Mouse (Mus musculus): ENCODE data around the gene Ifitm10. TPM values are rescaled to one million over a fixed set of nuclear protein-coding genes. Genes with fewer than 3 reads are reported as not detected.
"Not testable (repeated sequence)": the region's sequence is repeated elsewhere in the genome, so short reads cannot be mapped to it uniquely, and the experiment has no call there.

Gene Ifitm10
- polyA plus RNA-seq, 1 experiment: 1.5 TPM

DNA sequence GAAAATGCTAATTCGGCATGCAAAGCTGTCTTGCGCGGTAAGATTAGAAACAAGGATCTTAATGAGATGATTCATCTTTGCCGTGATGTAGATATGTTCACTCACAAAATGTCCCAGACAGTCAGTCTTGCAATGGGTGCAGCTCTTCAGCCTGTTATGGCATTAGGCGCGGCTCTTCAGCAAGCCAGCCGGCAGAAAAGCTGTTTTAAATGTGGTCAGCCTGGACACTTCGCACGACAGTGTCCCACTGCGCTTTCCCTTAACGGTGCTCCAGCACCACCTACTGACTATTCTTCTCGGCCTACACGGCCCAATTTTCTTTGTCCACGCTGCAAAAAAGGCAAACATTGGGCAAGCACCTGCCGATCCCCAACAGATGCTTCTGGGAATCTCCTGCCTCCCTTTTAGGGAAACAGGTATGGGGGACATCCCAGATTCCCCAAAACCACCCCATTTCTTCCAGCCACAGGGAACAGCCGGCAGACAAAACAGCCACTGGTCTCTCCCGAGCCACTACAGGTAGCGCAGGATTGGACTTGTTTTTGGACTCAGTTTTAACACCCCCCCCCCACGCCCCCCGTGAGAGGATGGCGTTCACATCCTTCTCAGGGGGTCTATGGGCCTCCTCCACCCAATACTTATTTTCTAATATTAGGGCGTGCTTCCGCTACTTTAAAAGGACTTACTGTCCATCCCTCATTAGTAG is 88.3 kb downstream of the Ifitm10 start:
- 15% methylated on average over 23 of the region's 23 CpGs for WGBS
- no peaks in the 10 kb centered on the region for H3K36me3 ChIP-seq (ENCODE audit: control insufficient read depth, insufficient read depth, low read length)
- H3K4me1 ChIP-seq (ENCODE audit: control insufficient read depth, insufficient read depth, insufficient read length, low read length): peaks cover 8% of the 10 kb centered on the region; the same call in 1 of the 2 replicates
- TF ChIP-seq CTCF (IDR thresholded peaks at IDR 0.05; ENCODE audit: extremely low read depth, insufficient read length, insufficient replicate concordance, low read depth, low read length) (peak; percentile 18; the same call in 1 of the 2 replicates), POLR2A (IDR thresholded peaks at IDR 0.05; ENCODE audit: low read depth, low read length) (no peak)
- no peak overlapping the region for H3K27ac ChIP-seq (ENCODE audit: insufficient read depth, low read depth, low read length)
- 0 out of 2 replicates have a peak overlapping the region, but pooled peaks have one; percentile 1 for H3K4me3 ChIP-seq (ENCODE audit: low read depth, low read length)
- no peaks in the 10 kb centered on the region for H3K27me3 ChIP-seq (ENCODE audit: control insufficient read depth, insufficient read depth, low read length)

DNA sequence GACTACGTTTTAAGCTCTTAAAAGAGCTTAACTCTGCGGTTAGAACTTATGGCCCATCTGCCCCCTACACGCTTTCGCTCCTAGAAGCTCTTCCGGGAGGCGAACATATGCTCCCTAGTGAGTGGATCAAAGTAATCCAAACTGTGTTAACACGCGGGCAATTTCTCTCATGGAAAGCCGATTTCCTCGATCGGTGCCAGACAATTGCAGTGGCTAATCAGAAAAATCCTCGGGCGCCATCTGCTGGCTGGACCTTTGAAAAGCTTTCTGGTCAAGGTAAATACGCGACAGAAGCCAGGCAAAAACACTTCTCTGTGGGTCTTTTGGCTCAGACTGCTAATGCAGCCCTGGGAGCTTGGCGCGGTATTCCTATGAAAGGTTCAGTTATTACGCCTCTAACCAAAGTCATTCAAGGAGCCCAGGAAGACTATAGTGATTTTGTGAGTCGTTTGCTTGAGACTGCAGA is 88.9 kb downstream of the Ifitm10 start:
- H3K36me3 ChIP-seq (ENCODE audit: control insufficient read depth, insufficient read depth, low read length): no peaks in the 10 kb centered on the region
- peak overlapping the region; percentile 77 for H3K4me3 ChIP-seq (ENCODE audit: low read depth, low read length)
- TF ChIP-seq POLR2A (IDR thresholded peaks at IDR 0.05; ENCODE audit: low read depth, low read length) (no peak), CTCF (IDR thresholded peaks at IDR 0.05; ENCODE audit: extremely low read depth, insufficient read length, insufficient replicate concordance, low read depth, low read length) (peak; percentile 83; the same call in 1 of the 2 replicates)
- H3K27ac ChIP-seq (ENCODE audit: insufficient read depth, low read depth, low read length): peak overlapping the region; percentile 69
- H3K27me3 ChIP-seq (ENCODE audit: control insufficient read depth, insufficient read depth, low read length): no peaks in the 10 kb centered on the region
- 1% methylated on average over 19 of the region's 19 CpGs for whole genome bisulfite sequencing
- H3K4me1 ChIP-seq (ENCODE audit: control insufficient read depth, insufficient read depth, insufficient read length, low read length): peaks cover 8% of the 10 kb centered on the region; the same call in 1 of the 2 replicates

DNA sequence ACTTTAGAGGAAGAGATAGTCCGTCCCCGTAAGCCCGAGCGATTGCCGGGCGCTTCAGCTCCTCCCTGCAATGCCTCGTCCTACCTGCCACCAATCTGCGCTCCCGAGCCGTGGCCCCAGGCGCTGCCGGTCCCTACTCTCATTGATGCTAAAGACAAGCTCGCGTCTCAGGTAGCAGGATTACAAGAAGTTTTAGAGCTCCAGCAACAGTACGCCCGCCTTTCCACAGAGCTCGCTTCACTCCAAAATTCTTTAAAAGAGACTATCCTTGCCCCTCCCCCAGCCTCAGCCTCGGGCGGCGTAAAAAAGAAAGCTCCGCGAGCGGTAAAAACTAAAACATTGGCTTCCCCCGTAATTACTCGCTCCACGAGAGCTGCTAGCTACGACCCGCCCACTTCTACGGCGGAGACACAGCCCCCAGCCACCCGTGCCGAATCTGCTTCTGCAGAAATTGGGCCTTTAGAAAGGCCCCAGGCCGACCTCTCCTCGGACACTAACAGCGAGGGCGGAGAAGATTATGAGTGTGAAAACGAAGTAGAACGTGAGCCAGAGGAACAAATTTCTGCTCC is 89.4 kb downstream of the Ifitm10 start:
- under 1% methylated on average over 38 of the region's 38 CpGs for WGBS
- Histone ChIP-seq H3K4me3 (ENCODE audit: low read depth, low read length) (peak overlapping the region; percentile 77), H3K4me1 (ENCODE audit: control insufficient read depth, insufficient read depth, insufficient read length, low read length) (peaks cover 8% of the 10 kb centered on the region; the same call in 1 of the 2 replicates), H3K27ac (ENCODE audit: insufficient read depth, low read depth, low read length) (peak overlapping the region; percentile 69), H3K36me3 (ENCODE audit: control insufficient read depth, insufficient read depth, low read length) (no peaks in the 10 kb centered on the region), H3K27me3 (ENCODE audit: control insufficient read depth, insufficient read depth, low read length) (no peaks in the 10 kb centered on the region)
- TF ChIP-seq POLR2A (IDR thresholded peaks at IDR 0.05; ENCODE audit: low read depth, low read length) (peak; percentile 10; the same call in 1 of the 2 replicates), CTCF (IDR thresholded peaks at IDR 0.05; ENCODE audit: extremely low read depth, insufficient read length, insufficient replicate concordance, low read depth, low read length) (peak; percentile 38; the same call in 1 of the 2 replicates)

DNA sequence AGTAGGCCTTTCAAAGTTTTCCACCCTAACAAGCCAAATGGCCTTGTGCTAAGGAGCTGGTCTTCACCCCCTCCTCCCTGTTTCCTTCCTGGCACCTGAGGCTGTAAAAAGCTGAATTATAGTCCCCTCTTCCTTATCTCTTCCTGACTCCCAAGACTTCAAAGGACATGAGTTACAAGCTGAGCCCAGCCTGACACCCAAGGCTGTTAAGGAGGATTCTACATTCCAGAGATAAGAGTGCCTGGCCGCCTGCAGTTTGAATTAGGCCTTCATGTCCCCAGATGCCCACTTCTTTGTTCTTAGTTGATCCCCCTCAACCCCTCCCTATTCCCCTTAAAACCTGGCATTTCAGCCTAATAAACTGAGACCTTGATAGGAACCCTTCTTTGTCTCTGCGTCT is 90.7 kb downstream of the Ifitm10 start:
- H3K36me3 ChIP-seq (ENCODE audit: control insufficient read depth, insufficient read depth, low read length); H3K27me3 ChIP-seq (ENCODE audit: control insufficient read depth, insufficient read depth, low read length); H3K4me1 ChIP-seq (ENCODE audit: control insufficient read depth, insufficient read depth, insufficient read length, low read length); H3K27ac ChIP-seq (ENCODE audit: insufficient read depth, low read depth, low read length): not testable (repeated sequence)
- 32% methylated on average over 2 of the region's 2 CpGs for WGBS
- 0 out of 2 replicates have a peak overlapping the region, but pooled peaks have one; percentile 18 for H3K4me3 ChIP-seq (ENCODE audit: low read depth, low read length)

DNA sequence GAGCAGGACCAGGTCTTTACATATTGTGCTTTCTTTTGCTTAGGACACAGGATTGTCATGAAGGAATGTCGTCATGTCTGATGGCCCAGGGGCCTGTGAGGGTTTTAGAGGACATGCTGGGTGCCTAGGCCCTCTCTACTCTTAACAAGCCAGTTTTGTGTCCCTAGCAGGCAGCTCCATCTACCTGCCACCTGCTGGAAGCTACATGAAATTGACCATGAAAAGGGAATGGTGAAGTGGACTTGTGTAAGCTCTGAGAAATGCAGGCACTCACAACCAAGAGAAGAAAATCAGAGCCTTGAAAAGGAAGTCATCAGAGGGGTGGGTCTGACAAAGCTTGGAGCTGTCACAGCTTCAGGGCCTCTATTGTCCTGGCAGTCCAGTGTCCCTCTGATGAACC is 94.3 kb downstream of the Ifitm10 start:
- whole genome bisulfite sequencing: 92% methylated on average over 1 of the region's 1 CpGs
- H3K36me3 ChIP-seq (ENCODE audit: control insufficient read depth, insufficient read depth, low read length); H3K4me3 ChIP-seq (ENCODE audit: low read depth, low read length); H3K27me3 ChIP-seq (ENCODE audit: control insufficient read depth, insufficient read depth, low read length); H3K27ac ChIP-seq (ENCODE audit: insufficient read depth, low read depth, low read length); H3K4me1 ChIP-seq (ENCODE audit: control insufficient read depth, insufficient read depth, insufficient read length, low read length): not testable (repeated sequence)

DNA sequence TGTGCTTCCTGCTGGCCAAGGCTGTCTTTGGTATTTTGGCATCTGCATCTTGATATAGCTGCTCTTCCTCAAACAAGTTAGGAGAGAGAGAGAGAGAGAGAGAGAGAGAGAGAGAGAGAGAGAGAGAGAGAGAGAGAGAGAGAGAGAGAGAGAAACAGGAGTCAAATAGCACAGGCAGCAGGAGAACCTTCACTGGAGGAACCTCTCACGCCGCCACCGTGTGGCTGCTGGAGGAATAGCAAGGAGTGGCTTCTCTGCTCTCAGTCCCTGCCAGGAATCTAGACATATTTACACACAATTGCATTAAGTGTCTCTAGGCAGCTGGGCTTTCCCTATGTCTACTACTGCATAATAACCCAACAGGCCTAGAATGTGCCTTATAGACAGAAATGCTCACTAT is 95.4 kb downstream of the Ifitm10 start:
- not testable (repeated sequence) for H3K4me3 ChIP-seq (ENCODE audit: low read depth, low read length); H3K27me3 ChIP-seq (ENCODE audit: control insufficient read depth, insufficient read depth, low read length); H3K4me1 ChIP-seq (ENCODE audit: control insufficient read depth, insufficient read depth, insufficient read length, low read length); H3K27ac ChIP-seq (ENCODE audit: insufficient read depth, low read depth, low read length); H3K36me3 ChIP-seq (ENCODE audit: control insufficient read depth, insufficient read depth, low read length)
- TF ChIP-seq CTCF (IDR thresholded peaks at IDR 0.05; ENCODE audit: extremely low read depth, insufficient read length, insufficient replicate concordance, low read depth, low read length): peak; percentile 53; the same call in 1 of the 2 replicates
- WGBS: 0% methylated on average over 3 of the region's 3 CpGs

Other genes with a start within 250 kb of the Ifitm10 start
- not detected in 2 replicates for gene Gm39115, start 237.7 kb downstream of the Ifitm10 start, polyA plus RNA-seq (2012; rRNA removed)
- not detected in 2 replicates for gene Gm45337, start 229.1 kb downstream of the Ifitm10 start, polyA plus RNA-seq (2012; rRNA removed)
- not detected in 2 replicates for gene Gm29735, start 216.6 kb downstream of the Ifitm10 start, polyA plus RNA-seq (2012; rRNA removed)
- not detected in 2 replicates for gene Gm4553, start 208.0 kb downstream of the Ifitm10 start, polyA plus RNA-seq (2012; rRNA removed)
- gene Krtap5-2, start 197.7 kb downstream of the Ifitm10 start, polyA plus RNA-seq (2012; rRNA removed): not detected in 2 replicates
- not detected in 2 replicates for gene Gm10153, start 183.4 kb downstream of the Ifitm10 start, polyA plus RNA-seq (2012; rRNA removed)
- 0.91 TPM in 1 of 2 replicates, not detected in the other for gene Krtap5-3, start 172.4 kb downstream of the Ifitm10 start, polyA plus RNA-seq (2012; rRNA removed)
- gene Gm7579, start 161.9 kb downstream of the Ifitm10 start, polyA plus RNA-seq (2012; rRNA removed): 0.20 TPM in 1 of 2 replicates, not detected in the other
- 0.65 TPM in 1 of 2 replicates, not detected in the other for gene Krtap5-5, start 143.8 kb downstream of the Ifitm10 start, polyA plus RNA-seq (2012; rRNA removed)
- not detected in 2 replicates for gene Gm40460, start 132.7 kb downstream of the Ifitm10 start, polyA plus RNA-seq (2012; rRNA removed)
- not detected in 2 replicates for gene Gm2431, start 115.4 kb downstream of the Ifitm10 start, polyA plus RNA-seq (2012; rRNA removed)
- gene Gm4559, start 99.4 kb downstream of the Ifitm10 start, polyA plus RNA-seq (2012; rRNA removed): not detected in 2 replicates
- not detected in 2 replicates for gene Krtap5-1, start 76.6 kb downstream of the Ifitm10 start, polyA plus RNA-seq (2012; rRNA removed)
- gene Krtap5-4, start 70.2 kb downstream of the Ifitm10 start, polyA plus RNA-seq (2012; rRNA removed): not detected in 2 replicates
- gene Gm49369, start 8.9 kb upstream of the Ifitm10 start, polyA plus RNA-seq (2012; rRNA removed): 0.42 TPM in 1 of 2 replicates, not detected in the other
- gene Ctsd, start 14.3 kb upstream of the Ifitm10 start, polyA plus RNA-seq (2012; rRNA removed): 174 and 253 TPM in 2 replicates
- 1.4 and 66.8 TPM in 2 replicates for gene Syt8, start 61.1 kb upstream of the Ifitm10 start, polyA plus RNA-seq (2012; rRNA removed)
- 0.35 and 2.9 TPM in 2 replicates for gene Tnni2, start 68.1 kb upstream of the Ifitm10 start, polyA plus RNA-seq (2012; rRNA removed)
- gene Lsp1, start 87.1 kb upstream of the Ifitm10 start, polyA plus RNA-seq (2012; rRNA removed): 29.4 and 48.0 TPM in 2 replicates
- gene Tnnt3, start 125.1 kb upstream of the Ifitm10 start, polyA plus RNA-seq (2012; rRNA removed): 0.10 TPM in 1 of 2 replicates, not detected in the other
- 4.8 and 10.5 TPM in 2 replicates for gene Mrpl23, start 158.9 kb upstream of the Ifitm10 start, polyA plus RNA-seq (2012; rRNA removed)

Measured in small intestine, adult 2 months (tissue).